Mouse (Mus musculus) hindbrain, postnatal 0 days (tissue): Measurements from ENCODE around the gene Tmem258. TPM values are rescaled to one million over a fixed set of nuclear protein-coding genes. Genes with fewer than 3 reads are reported as not detected.
A peak's percentile ranks its signal among the peaks of the same experiment; 100 is the strongest.

ENCODE experiments used
- ATAC-seq: fragments of 200-750 bp; cut with Nextera tagmentation; 2 replicates; pipeline ENCODE4 v1.8.0; 2017; ENCODE audit warnings: mild to moderate bottlenecking, moderate TSS enrichment, moderate library complexity
- DNase-seq: peaks from one replicate; pipeline ENCODE4 v3.0.0-alpha.2; 2015; ENCODE audit warnings: low spot score
- H3K27ac ChIP-seq: fragments of 300-500 bp; sonication (generic); 2 replicates; pipeline ENCODE4 v1.5.1; 2014; ENCODE audit warnings: mild to moderate bottlenecking
- H3K27me3 ChIP-seq: fragments of 300-500 bp; sonication (generic); 2 replicates; pipeline ENCODE4 v1.6.1; 2014; ENCODE audit warnings: low read length, mixed read lengths; ENCODE audit not compliant: insufficient read depth
- H3K36me3 ChIP-seq: fragments of 300-500 bp; sonication (generic); 2 replicates; pipeline ENCODE4 v1.6.1; 2014; ENCODE audit warnings: low read length, mixed read lengths; ENCODE audit not compliant: insufficient read depth
- H3K4me1 ChIP-seq: fragments of 300-500 bp; sonication (generic); 2 replicates; pipeline ENCODE4 v1.6.1; 2014; ENCODE audit warnings: antibody characterized with exemption, low read length, mixed read lengths; ENCODE audit not compliant: insufficient read depth
- H3K4me2 ChIP-seq: fragments of 300-500 bp; sonication (generic); 2 replicates; pipeline ENCODE4 v1.6.1; 2014; ENCODE audit warnings: low read depth, mild to moderate bottlenecking, low read length, moderate library complexity, mixed read lengths
- H3K4me3 ChIP-seq: fragments of 300-500 bp; sonication (generic); 2 replicates; pipeline ENCODE4 v1.5.1; 2014; ENCODE audit warnings: low read length
- H3K9ac ChIP-seq: fragments of 300-500 bp; sonication (generic); replicated peaks from 2 replicates; pipeline ENCODE4 v1.6.1; 2014; ENCODE audit warnings: mild to moderate bottlenecking, low read length, moderate library complexity, mixed read lengths
- H3K9me3 ChIP-seq: fragments of 300-500 bp; sonication (generic); 2 replicates; pipeline ENCODE4 v1.6.1; 2016; ENCODE audit warnings: low read length, mixed read lengths
- CTCF ChIP-seq: IDR thresholded peaks from 2 replicates; pipeline ENCODE4 v1.5.1; 2016; ENCODE audit warnings: antibody characterized with exemption, control low read depth, low read depth
- WGBS: fragments of 180-500 bp; shearing (Covaris S2); extraction: QIAGEN DNeasy Blood & Tissue Kit; methylation state at CpG from one replicate; pipeline ENCODE4 v1.1.7; 2014; 5-methylcytosine and 5-hydroxymethylcytosine counted together
- polyA plus RNA-seq: library from polyadenylated mRNA; unstranded; fragments of >200 nt; fragmentation: Nextera tagmentation; extraction: Ambion mirVana; gene quantifications from 2 replicates; pipeline ENCODE4 v1.2.1, GENCODE M21; 2015
- total RNA-seq: library from RNA; depleted of rRNA; stranded (reverse); fragments of >200 nt; gene quantifications from 2 replicates; pipeline ENCODE4 v1.2.3, GENCODE M21; 2014

The Tmem258 gene
- total and polyA plus RNA-seq, 2 experiments from 2014 or later, result 98.1 to 312 TPM

GRCm38 (mm10) chr19:10174956-10175355 lies 28.9 kb upstream of the Tmem258 start:
- TF ChIP-seq CTCF, result no peak
- DNase-seq (no peak), ATAC-seq (no peak)
- Histone ChIP-seq H3K4me3 (no peak overlapping the region), H3K4me2 (no peak overlapping the region), H3K36me3 (no peaks in the 10 kb centered on the region), H3K27ac (no peak overlapping the region), H3K4me1 (no peaks in the 10 kb centered on the region), H3K27me3 (no peaks in the 10 kb centered on the region), H3K9me3 (no peaks in the 10 kb centered on the region), H3K9ac (no peak overlapping the region)
- WGBS, result 83% methylated on average over 4 of the region's 4 CpGs

GRCm38 (mm10) chr19:10176477-10176876 lies 27.3 kb upstream of the Tmem258 start:
- Histone ChIP-seq H3K36me3 (no peaks in the 10 kb centered on the region), H3K4me3 (no peak overlapping the region), H3K4me2 (no peak overlapping the region), H3K9me3 (no peaks in the 10 kb centered on the region), H3K4me1 (no peaks in the 10 kb centered on the region), H3K27ac (no peak overlapping the region), H3K27me3 (no peaks in the 10 kb centered on the region), H3K9ac (no peak overlapping the region)
- no peak for TF ChIP-seq CTCF
- WGBS, result 49% methylated on average over 1 of the region's 1 CpGs
- ATAC-seq, result no peak
- DNase-seq, result no peak

GRCm38 (mm10) chr19:10176941-10177372 lies 26.9 kb upstream of the Tmem258 start:
- Histone ChIP-seq H3K9me3 (no peaks in the 10 kb centered on the region), H3K27ac (no peak overlapping the region), H3K27me3 (no peaks in the 10 kb centered on the region), H3K9ac (no peak overlapping the region), H3K4me2 (no peak overlapping the region), H3K36me3 (no peaks in the 10 kb centered on the region), H3K4me1 (no peaks in the 10 kb centered on the region), H3K4me3 (no peak overlapping the region)
- 61% methylated on average over 7 of the region's 7 CpGs for WGBS
- ATAC-seq (no peak), DNase-seq (no peak)
- no peak for TF ChIP-seq CTCF

GRCm38 (mm10) chr19:10181225-10181624 lies 22.6 kb upstream of the Tmem258 start:
- Histone ChIP-seq H3K36me3 (peaks cover 4% of the 10 kb centered on the region), H3K9ac (no peak overlapping the region), H3K27me3 (no peaks in the 10 kb centered on the region), H3K4me3 (no peak overlapping the region), H3K27ac (no peak overlapping the region), H3K4me2 (no peak overlapping the region), H3K9me3 (no peaks in the 10 kb centered on the region), H3K4me1 (peaks cover 11% of the 10 kb centered on the region; the same call in 1 of the 2 replicates)
- TF ChIP-seq CTCF, result no peak
- no peak for DNase-seq
- no peak for ATAC-seq
- 66% methylated on average over 7 of the region's 7 CpGs for WGBS

GRCm38 (mm10) chr19:10182142-10182541 lies 21.7 kb upstream of the Tmem258 start:
- Histone ChIP-seq H3K27me3 (no peaks in the 10 kb centered on the region), H3K4me1 (peaks cover 11% of the 10 kb centered on the region; the same call in 1 of the 2 replicates), H3K4me3 (peak overlapping the region; percentile 94), H3K9me3 (no peaks in the 10 kb centered on the region), H3K27ac (peak overlapping the region; percentile 97; the same call in 1 of the 2 replicates), H3K36me3 (peaks cover 13% of the 10 kb centered on the region), H3K4me2 (peak overlapping the region; percentile 80), H3K9ac (peak overlapping the region; percentile 99)
- TF ChIP-seq CTCF, result no peak
- WGBS, result 22% methylated on average over 7 of the region's 7 CpGs
- peak; percentile 47 for DNase-seq
- no peak for ATAC-seq

GRCm38 (mm10) chr19:10182670-10183298 lies 21.0 kb upstream of the Tmem258 start, which contains the start of gene Fads1:
Gene Fads1, plus strand, starts transcription at chr19:10182888.
- 2% methylated on average over 67 of the region's 70 CpGs for WGBS
- ATAC-seq (peak; percentile 96), DNase-seq (peak; percentile 98)
- peak within 1 kb of the TSS; percentile 94 for H3K4me3 ChIP-seq
- peaks cover 11% of the 10 kb centered on the region; the same call in 1 of the 2 replicates for H3K4me1 ChIP-seq
- no peaks in the 10 kb centered on the region for H3K9me3 ChIP-seq
- peak within 1 kb of the TSS; percentile 99 for H3K9ac ChIP-seq
- peak within 1 kb of the TSS; percentile 97 for H3K27ac ChIP-seq
- peaks cover 13% of the 10 kb centered on the region for H3K36me3 ChIP-seq
- no peaks in the 10 kb centered on the region for H3K27me3 ChIP-seq
- H3K4me2 ChIP-seq, result peak within 1 kb of the TSS; percentile 80
- TF ChIP-seq CTCF, result peak; percentile 64
